In genomic region chr7:16098021-16099017, GRCm38 (mm10) we compare ENCODE assay signal across 7 mouse cellular contexts. TPM values are rescaled to one million over a fixed set of nuclear protein-coding genes. Genes with fewer than 3 reads are reported as not detected.
DNase-seq lines count a peak whose midpoint lies in the region; ATAC-seq lines count a peak whose summit lies in the region.

Napa (plus strand) TSS chr7:16098458.

- intact Hi-C loops in gastrocnemius, postnatal 36 days (cut with DNase I) = no loop called here
- intact Hi-C loops in left cerebral cortex, postnatal 25 days (cut with DNase I) = loop anchor here (1.0 to 5.0 kb wide), 2 partner anchors 21 to 174 kb away; partner anchors contain the start of genes Inafm1 and Kptn

- peak within 1 kb of the TSS; percentile 77 for H3K27ac ChIP-seq in intestine, embryonic 15.5 days
- peak within 1 kb of the TSS; percentile 89 for H3K27ac ChIP-seq in midbrain, embryonic 10.5 days (replicated peaks)

- peak; percentile 99 for DNase-seq in adrenal gland, adult 2 months
- peak; percentile 98 for DNase-seq in embryo, embryonic 11.5 days (ENCODE audit: low read depth, low spot score)
- peak; percentile 94 to 97 for DNase-seq in gastrocnemius, postnatal 36 days
- peak; percentile 100 for DNase-seq in left cerebral cortex, postnatal 25 days (ENCODE audit: low spot score in 2 of 2)
- peak; percentile 99 for DNase-seq in midbrain, embryonic 10.5 days (ENCODE audit: low spot score)
- peak; percentile 95 for DNase-seq in right cerebral cortex, postnatal 4 days

- H3K36me3 ChIP-seq in intestine, embryonic 15.5 days = no peaks in the 10 kb centered on the region
- H3K36me3 ChIP-seq in midbrain, embryonic 10.5 days = peaks cover 29% of the 10 kb centered on the region

- peak within 1 kb of the TSS; percentile 72 for H3K4me2 ChIP-seq in intestine, embryonic 15.5 days (replicated peaks)

- H3K4me3 ChIP-seq in intestine, embryonic 15.5 days (replicated peaks) = peak within 1 kb of the TSS; percentile 99
- peak within 1 kb of the TSS; percentile 82 for H3K4me3 ChIP-seq in midbrain, embryonic 10.5 days

- under 1% methylated on average over 68 of the region's 68 CpGs for WGBS in intestine, embryonic 15.5 days
- under 1% methylated on average over 68 of the region's 68 CpGs for WGBS in midbrain, embryonic 10.5 days

- ATAC-seq in intestine, embryonic 15.5 days = peak; percentile 99

- H3K9me3 ChIP-seq in intestine, embryonic 15.5 days = no peaks in the 10 kb centered on the region
- H3K9me3 ChIP-seq in midbrain, embryonic 10.5 days (replicated peaks) = no peaks in the 10 kb centered on the region

- H3K4me1 ChIP-seq in intestine, embryonic 15.5 days (replicated peaks) = peaks cover 23% of the 10 kb centered on the region
- peaks cover 25% of the 10 kb centered on the region for H3K4me1 ChIP-seq in midbrain, embryonic 10.5 days

- peak within 1 kb of the TSS; percentile 98 for H3K9ac ChIP-seq in intestine, embryonic 15.5 days

- no peaks in the 10 kb centered on the region for H3K27me3 ChIP-seq in intestine, embryonic 15.5 days (replicated peaks)
- H3K27me3 ChIP-seq in midbrain, embryonic 10.5 days (ENCODE audit: low read depth, poor library complexity, severe bottlenecking) = no peaks in the 10 kb centered on the region

RNA-seq across cellular contexts. Expression of gene Napa, which starts in this region (rescaled TPM):
- 100 to 1,000 TPM; 149 to 167 TPM for total RNA-seq in adrenal gland, adult 2 months (2021)
- polyA plus RNA-seq in adrenal gland, adult 2 months (2012; rRNA removed) = 316 and 381 TPM in 2 replicates
- 100 to 1,000 TPM in 1 of 2 experiments, 10 to 100 TPM in 1; 92.4 to 109 TPM for total RNA-seq in gastrocnemius, postnatal 36 days (2021)
- 186 and 194 TPM in 2 replicates for polyA plus RNA-seq in intestine, embryonic 15.5 days (2015; fragmentation: Nextera tagmentation; extraction: Ambion mirVana)
- 100 to 1,000 TPM; 264 to 272 TPM for total RNA-seq in left cerebral cortex, postnatal 25 days (2021)
- polyA plus RNA-seq in midbrain, embryonic 10.5 days (2016; fragmentation: Nextera tagmentation; extraction: Ambion mirVana) = 187 and 188 TPM in 2 replicates

Comparison
In these comparisons a context has a peak if more than half of its experiments do, and no peak if none do; other contexts are left out.
1. Peak in every context shown above with its lines: DNase-seq, ATAC-seq, H3K4me3 ChIP-seq and H3K27ac ChIP-seq.